Mouse (Mus musculus): ENCODE data around the gene Zfp963.
"Not testable (repeated sequence)": the region's sequence is repeated elsewhere in the genome, so short reads cannot be mapped to it uniquely, and the experiment has no call there.

- not testable (repeated sequence) for TF ChIP-seq CTCF (IDR thresholded peaks at IDR 0.05; ENCODE audit: low read depth, low read length); GATA1 (IDR thresholded peaks at IDR 0.05; ENCODE audit: borderline replicate concordance, low read length); GATA2 (IDR thresholded peaks at IDR 0.05; ENCODE audit: borderline replicate concordance, low read depth, low read length); POLR2AphosphoS5 (IDR thresholded peaks at IDR 0.05; ENCODE audit: insufficient replicate concordance, low read depth, low read length)
Observed at GRCm38 (mm10) chr8:69710624-69711023, 39.1 kb downstream of the Zfp963 start, which contains the start of gene Zfp869.

Data from G1E (cell line).